Mouse (Mus musculus) lung, adult 2 months (tissue): ENCODE data around the gene Rnf5. TPM values are rescaled to one million over a fixed set of nuclear protein-coding genes. Genes with fewer than 3 reads are reported as not detected.

Source experiments
- DNase-seq: peaks from one replicate; pipeline ENCODE4 v3.0.0; 2022
- H3K4me1 ChIP-seq: fragments of 200-500 bp; 2 replicates; pipeline ENCODE4 v1.6.1; 2011; ENCODE audit warnings: low read length; ENCODE audit not compliant: control insufficient read depth, insufficient read depth
- H3K4me3 ChIP-seq: fragments of 200-500 bp; replicated peaks from 2 replicates; pipeline ENCODE3; 2011; ENCODE audit warnings: low read depth, mild to moderate bottlenecking, control low read depth, low read length; ENCODE audit errors: extremely low read depth
- CTCF ChIP-seq: fragments of 200-500 bp; IDR thresholded peaks from 2 replicates; pipeline ENCODE4 v1.5.1; 2011; ENCODE audit warnings: mild to moderate bottlenecking, low read length, control low read depth; ENCODE audit not compliant: insufficient read depth
- POLR2A ChIP-seq: fragments of 200-500 bp; IDR thresholded peaks from 2 replicates; pipeline ENCODE4 v1.6.1; 2011; ENCODE audit warnings: low read depth, mild to moderate bottlenecking, control low read depth, low read length, borderline replicate concordance; ENCODE audit errors: extremely low read depth
- WGBS: fragments of 180-500 bp; shearing (Covaris S2); methylation state at CpG from one replicate; pipeline ENCODE4 v1.1.7; 2018; 5-methylcytosine and 5-hydroxymethylcytosine counted together
- polyA plus RNA-seq: library from polyadenylated mRNA; depleted of rRNA; stranded (reverse); fragments of >200 nt; gene quantifications from 2 replicates; pipeline ENCODE4 v1.2.3, GENCODE M21; 2012

Gene Rnf5
- polyA plus RNA-seq, 1 experiment: 83.7 TPM

DNA sequence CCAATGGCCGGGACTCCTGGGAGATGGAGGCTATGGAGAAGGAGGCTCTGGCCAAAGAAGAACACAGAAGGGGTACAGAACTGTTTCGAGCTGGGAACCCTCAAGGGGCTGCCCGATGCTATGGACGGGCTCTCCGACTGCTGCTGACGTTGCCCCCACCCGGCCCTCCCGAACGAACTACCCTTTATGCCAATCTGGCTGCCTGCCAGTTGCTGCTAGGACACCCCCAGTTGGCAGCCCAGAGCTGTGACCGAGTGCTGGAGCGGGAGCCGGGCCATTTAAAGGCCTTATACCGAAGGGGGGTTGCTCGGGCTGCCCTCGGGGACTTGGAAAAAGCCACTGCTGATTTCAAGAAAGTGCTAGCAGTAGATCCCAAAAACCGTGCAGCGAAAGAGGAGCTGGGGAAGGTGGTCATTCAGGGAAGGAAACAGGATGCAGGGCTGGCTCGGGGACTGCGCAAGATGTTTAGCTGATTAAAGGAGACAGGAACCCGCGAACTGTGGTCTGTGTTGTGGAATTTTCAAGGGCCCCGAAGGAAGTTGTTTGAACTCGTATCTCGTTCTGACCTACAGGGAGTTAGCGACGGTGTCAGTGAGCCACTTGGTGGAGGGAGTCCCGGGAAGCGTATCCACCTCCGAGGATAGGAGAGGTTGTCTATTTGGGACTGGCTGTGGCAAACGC lies 42.5 kb upstream of the Rnf5 start:
- TF ChIP-seq CTCF: no peak
- TF ChIP-seq POLR2A: no peak
- no peak for DNase-seq
- Histone ChIP-seq H3K4me1 (peaks cover 5% of the 10 kb centered on the region), H3K4me3 (no peak overlapping the region)
- 65% methylated on average over 30 of the region's 30 CpGs for whole genome bisulfite sequencing

DNA sequence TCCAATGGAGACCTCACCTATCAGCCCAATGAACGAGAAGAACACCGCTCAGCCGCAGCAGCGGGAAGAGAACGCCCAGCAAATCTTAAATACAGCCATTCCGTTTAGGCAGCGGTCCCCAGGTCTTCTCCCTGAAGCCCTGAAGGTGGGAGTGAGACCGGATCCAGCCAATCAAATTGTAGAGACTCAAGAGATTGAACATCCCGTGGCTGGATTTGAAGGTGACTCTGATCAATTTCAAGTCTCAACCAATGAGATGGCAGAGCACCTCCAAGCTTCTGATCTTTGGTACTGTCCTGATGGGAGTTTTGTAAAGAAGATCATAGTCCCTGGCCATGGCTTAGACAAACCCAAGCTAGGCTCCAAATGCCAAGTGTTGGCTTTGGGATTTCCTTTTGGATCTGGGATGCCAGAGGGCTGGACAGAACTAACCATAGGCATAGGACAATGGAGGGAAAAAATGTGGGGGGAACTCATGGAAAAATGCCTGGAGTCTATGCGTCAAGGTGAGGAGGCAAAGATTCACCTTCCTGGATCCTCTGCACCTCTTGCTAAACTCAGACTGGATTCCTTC lies 41.9 kb upstream of the Rnf5 start:
- DNase-seq: no peak
- H3K4me3 ChIP-seq: peak overlapping the region; percentile 73
- TF ChIP-seq CTCF (no peak), POLR2A (no peak)
- peaks cover 5% of the 10 kb centered on the region for H3K4me1 ChIP-seq
- WGBS: 42% methylated on average over 10 of the region's 10 CpGs

DNA sequence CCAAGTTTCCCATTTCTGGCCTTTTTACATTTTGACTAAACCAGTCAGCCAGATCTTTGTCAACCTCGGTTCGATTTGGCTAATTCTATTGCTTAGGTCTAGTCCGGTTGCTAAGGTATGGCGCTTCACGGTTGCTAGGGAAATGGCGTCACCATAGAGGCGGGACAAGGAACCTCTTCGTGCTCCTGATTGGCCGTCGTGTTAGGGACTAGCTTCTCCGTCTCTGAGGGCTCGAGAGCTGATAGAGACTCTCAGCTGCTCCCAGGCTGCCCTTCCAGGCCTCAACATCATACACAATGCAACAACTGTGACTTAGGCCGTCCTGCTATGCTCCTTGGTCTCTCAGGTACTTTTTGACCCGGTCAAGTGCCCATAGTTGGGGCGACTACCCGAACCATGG lies 41.1 kb upstream of the Rnf5 start, which contains the start of gene Fkbpl:
TSS of gene Fkbpl (plus strand) at position 157 of the 400 bp plus-strand sequence.
- DNase-seq: peak; percentile 96
- Histone ChIP-seq H3K4me1 (peaks cover 5% of the 10 kb centered on the region), H3K4me3 (peak within 1 kb of the TSS; percentile 73)
- TF ChIP-seq CTCF (no peak), POLR2A (peak; percentile 51; the same call in 1 of the 2 replicates)
- under 1% methylated on average over 16 of the region's 16 CpGs for WGBS

- TF ChIP-seq POLR2A (no peak), CTCF (no peak)
- H3K4me3 ChIP-seq: no peak overlapping the region
- WGBS: 71% methylated on average over 10 of the region's 10 CpGs
- no peak for DNase-seq
- peaks cover 5% of the 10 kb centered on the region for H3K4me1 ChIP-seq
Measured at GRCm38 (mm10) chr17:34643944-34644343, 40.5 kb upstream of the Rnf5 start.

DNA sequence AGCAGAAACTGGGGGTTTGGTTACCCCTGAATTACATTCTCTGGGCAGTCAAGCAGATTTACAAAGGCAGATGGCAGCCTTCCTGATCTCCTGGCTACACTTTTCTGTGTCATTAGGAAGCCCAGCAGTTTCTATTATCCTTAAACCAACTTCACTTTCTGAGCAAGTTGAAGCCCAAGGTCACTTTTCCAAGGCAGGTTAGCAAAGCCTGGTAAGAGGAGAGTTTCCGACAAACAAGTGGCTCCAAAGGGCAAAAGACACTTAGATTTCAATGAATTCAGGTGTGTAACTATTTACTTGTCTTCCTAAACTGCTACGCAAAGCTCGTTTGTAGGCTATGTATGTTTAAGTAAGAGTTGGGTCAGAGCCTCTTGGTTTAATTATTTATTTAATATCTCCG lies 39.9 kb upstream of the Rnf5 start:
- TF ChIP-seq CTCF: no peak
- no peak for TF ChIP-seq POLR2A
- no peak for DNase-seq
- WGBS: 84% methylated on average over 4 of the region's 4 CpGs
- H3K4me3 ChIP-seq: no peak overlapping the region
- H3K4me1 ChIP-seq: peaks cover 5% of the 10 kb centered on the region

- no peak overlapping the region for H3K4me3 ChIP-seq
Measured at GRCm38 (mm10) chr17:34641945-34642344, 38.5 kb upstream of the Rnf5 start.

GRCm38 (mm10) chr17:34640778-34641601 lies 37.5 kb upstream of the Rnf5 start:
- DNase-seq: no peak
- TF ChIP-seq CTCF (peak; percentile 10; the same call in 1 of the 2 replicates), POLR2A (no peak)
- WGBS: 24% methylated on average over 11 of the region's 11 CpGs

More at GRCm38 (mm10) chr17:34641945-34642344, 38.5 kb upstream of the Rnf5 start:
- DNase-seq: no peak
- peaks cover 5% of the 10 kb centered on the region for H3K4me1 ChIP-seq
- TF ChIP-seq CTCF: no peak
- no peak for TF ChIP-seq POLR2A
- 67% methylated on average over 3 of the region's 3 CpGs for WGBS

GRCm38 (mm10) chr17:34639461-34640255 lies 36.2 kb upstream of the Rnf5 start:
- no peak for DNase-seq
- no peak overlapping the region for H3K4me3 ChIP-seq
- WGBS: 82% methylated on average over 7 of the region's 7 CpGs
- TF ChIP-seq POLR2A: no peak
- no peak for TF ChIP-seq CTCF
- no peaks in the 10 kb centered on the region; the same call in 1 of the 2 replicates for H3K4me1 ChIP-seq

More at GRCm38 (mm10) chr17:34640778-34641601, 37.5 kb upstream of the Rnf5 start:
- Histone ChIP-seq H3K4me1 (peaks cover 5% of the 10 kb centered on the region), H3K4me3 (no peak overlapping the region)
